ENCODE assay signal across 9 mouse cellular contexts in the genomic region with DNA sequence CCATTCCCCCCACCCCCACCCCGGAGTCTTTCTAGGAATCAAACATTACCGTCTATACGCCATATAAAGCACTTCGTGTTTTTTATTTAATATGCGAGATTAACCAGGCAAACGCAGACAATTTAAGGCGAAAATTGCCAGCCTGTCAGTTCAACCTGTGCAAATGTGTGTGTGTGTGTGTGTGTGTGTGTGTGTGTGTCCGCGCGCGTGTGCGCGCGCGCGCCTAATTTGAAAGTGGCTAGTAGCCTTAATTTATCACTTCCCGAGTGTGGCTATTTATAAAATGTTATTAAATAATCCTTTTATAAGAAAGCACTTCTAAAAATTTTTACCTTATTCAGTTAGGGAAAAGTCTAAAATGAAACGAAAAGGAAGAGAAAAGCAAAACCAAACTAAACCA.
A peak's percentile ranks its signal among the peaks of the same experiment; 100 is the strongest.
DNase-seq lines count a peak whose midpoint lies in the region; ATAC-seq lines count a peak whose summit lies in the region.
"Had no signal": no experiment of that assay in that cellular context is flagged by ENCODE, and none has a peak within 500 bp of the region (broad histone marks: within the 10 kb centered on the region; RNA-seq: fewer than 3 reads in every experiment).

No protein-coding gene starts in this region.

- H3K4me1 ChIP-seq in megakaryocyte, embryonic 14.5 days: peaks cover 36% of the 10 kb centered on the region
- peaks cover 30% of the 10 kb centered on the region for H3K4me1 ChIP-seq in limb, embryonic 12.5 days (replicated peaks)
- peaks cover 6% of the 10 kb centered on the region; the same call in 1 of the 2 replicates for H3K4me1 ChIP-seq in stomach, embryonic 15.5 days

- H3K36me3 ChIP-seq in megakaryocyte, embryonic 14.5 days (replicated peaks; ENCODE audit: low read length): no peaks in the 10 kb centered on the region
- no peaks in the 10 kb centered on the region for H3K36me3 ChIP-seq in limb, embryonic 12.5 days
- H3K36me3 ChIP-seq in stomach, embryonic 15.5 days: no peaks in the 10 kb centered on the region

- 2% methylated on average over 18 of the region's 18 CpGs for WGBS in limb, embryonic 12.5 days
- WGBS in stomach, embryonic 15.5 days: 1% methylated on average over 18 of the region's 18 CpGs

- DNase-seq in embryo, embryonic 10.5 days (ENCODE audit: low spot score): peak; percentile 30
- DNase-seq in embryo, embryonic 10 days (ENCODE audit: low spot score): no peak
- DNase-seq in adrenal gland, postnatal 25 days: no peak
- no peak for DNase-seq in cerebellum, postnatal 4 days (ENCODE audit: low spot score in 2 of 2)
- DNase-seq: lung, postnatal 10 days had no signal

- peaks cover 73% of the 10 kb centered on the region for H3K27me3 ChIP-seq in megakaryocyte, embryonic 14.5 days (replicated peaks)
- peaks cover 81% of the 10 kb centered on the region for H3K27me3 ChIP-seq in limb, embryonic 12.5 days
- H3K27me3 ChIP-seq in stomach, embryonic 15.5 days (replicated peaks): peaks cover 50% of the 10 kb centered on the region

- H3K9me3 ChIP-seq in megakaryocyte, embryonic 14.5 days: no peaks in the 10 kb centered on the region
- 0 out of 2 replicates have a peak, but pooled peaks cover 6% of the 10 kb centered on the region for H3K9me3 ChIP-seq in limb, embryonic 12.5 days
- H3K9me3 ChIP-seq in stomach, embryonic 15.5 days: no peaks in the 10 kb centered on the region

- ATAC-seq in megakaryocyte, adult 5-6 weeks (ENCODE audit: poor library complexity, severe bottlenecking): no peak
- ATAC-seq in limb, embryonic 12.5 days (ENCODE audit: insufficient number of reproducible peaks, insufficient read depth, low FRiP score, low TSS enrichment, low read depth): no peak
- ATAC-seq in stomach, embryonic 15.5 days (ENCODE audit: insufficient read depth, low FRiP score, low read depth): no peak

- H3K9ac ChIP-seq in limb, embryonic 12.5 days (replicated peaks): no peak overlapping the region
- no peak overlapping the region for H3K9ac ChIP-seq in stomach, embryonic 15.5 days

- H3K4me2 ChIP-seq in limb, embryonic 12.5 days: peak overlapping the region; percentile 52
- H3K4me2 ChIP-seq in stomach, embryonic 15.5 days: peak overlapping the region; percentile 29

- H3K4me3 ChIP-seq in megakaryocyte, embryonic 14.5 days (replicated peaks): peak overlapping the region; percentile 88
- H3K4me3 ChIP-seq in limb, embryonic 12.5 days (replicated peaks): peak overlapping the region; percentile 30
- H3K4me3 ChIP-seq in stomach, embryonic 15.5 days (replicated peaks): peak overlapping the region; percentile 6; the same call in 1 of the 2 replicates

- H3K27ac ChIP-seq in limb, embryonic 12.5 days: no peak overlapping the region
- H3K27ac ChIP-seq in stomach, embryonic 15.5 days: no peak overlapping the region

Comparison
In these comparisons a context has a peak if more than half of its experiments do, and no peak if none do; other contexts are left out.
1. H3K4me3 ChIP-seq: peak in every context shown above with its lines; median percentile 88 in megakaryocyte, embryonic 14.5 days; 30 in limb, embryonic 12.5 days; 6 in stomach, embryonic 15.5 days.